Mouse (Mus musculus) stomach, postnatal 0 days (tissue): ENCODE data around the gene Podxl. TPM values are rescaled to one million over a fixed set of nuclear protein-coding genes. Genes with fewer than 3 reads are reported as not detected.

Source experiments
- ATAC-seq: fragments of 200-750 bp; cut with Nextera tagmentation; 2 replicates; pipeline ENCODE4 v1.8.0; 2017; ENCODE audit not compliant: low FRiP score, low TSS enrichment
- DNase-seq: peaks from one replicate; pipeline ENCODE4 v3.0.0-alpha.2; 2016; ENCODE audit warnings: low spot score
- H3K27ac ChIP-seq: fragments of 300-500 bp; sonication (generic); replicated peaks from 2 replicates; pipeline ENCODE4 v1.5.1; 2014; ENCODE audit warnings: mild to moderate bottlenecking, control low read depth
- H3K27me3 ChIP-seq: fragments of 300-500 bp; sonication (generic); 2 replicates; pipeline ENCODE4 v1.6.1; 2014; ENCODE audit warnings: low read length; ENCODE audit not compliant: control insufficient read depth, insufficient read depth
- H3K36me3 ChIP-seq: fragments of 300-500 bp; sonication (generic); 2 replicates; pipeline ENCODE4 v1.6.1; 2014; ENCODE audit warnings: low read length, mixed read lengths; ENCODE audit not compliant: control insufficient read depth, insufficient read depth
- H3K4me1 ChIP-seq: fragments of 300-500 bp; sonication (generic); replicated peaks from 2 replicates; pipeline ENCODE4 v1.6.1; 2014; ENCODE audit warnings: antibody characterized with exemption; ENCODE audit not compliant: control insufficient read depth, insufficient read depth
- H3K4me2 ChIP-seq: fragments of 300-500 bp; sonication (generic); replicated peaks from 2 replicates; pipeline ENCODE4 v1.6.1; 2014; ENCODE audit warnings: low read depth, mild to moderate bottlenecking, control low read depth, moderate library complexity
- H3K4me3 ChIP-seq: fragments of 300-500 bp; sonication (generic); 2 replicates; pipeline ENCODE4 v1.5.1; 2014; ENCODE audit warnings: low read depth, low read length, control low read depth
- H3K9ac ChIP-seq: fragments of 300-500 bp; sonication (generic); 2 replicates; pipeline ENCODE4 v1.6.1; 2014; ENCODE audit warnings: mild to moderate bottlenecking, low read length, control low read depth, mixed read lengths
- H3K9me3 ChIP-seq: fragments of 300-500 bp; sonication (generic); 2 replicates; pipeline ENCODE4 v1.6.1; 2016; ENCODE audit warnings: low read length; ENCODE audit not compliant: control insufficient read depth
- CTCF ChIP-seq: IDR thresholded peaks from 2 replicates; pipeline ENCODE4 v1.5.1; 2016; ENCODE audit warnings: antibody characterized with exemption, low read depth, mild to moderate bottlenecking, moderate library complexity
- EP300 ChIP-seq: optimal IDR thresholded peaks from 2 replicates; pipeline ENCODE3; 2016; ENCODE audit warnings: antibody characterized with exemption
- WGBS: fragments of 180-500 bp; shearing (Covaris S2); extraction: QIAGEN DNeasy Blood & Tissue Kit; methylation state at CpG from one replicate; pipeline ENCODE4 v1.1.7; 2014; 5-methylcytosine and 5-hydroxymethylcytosine counted together
- polyA plus RNA-seq: library from polyadenylated mRNA; unstranded; fragments of >200 nt; fragmentation: Nextera tagmentation; extraction: Ambion mirVana; gene quantifications from 2 replicates; pipeline ENCODE4 v1.2.1, GENCODE M21; 2015

Gene Podxl
- polyA plus RNA-seq, 1 experiment from 2014 or later = 6.6 TPM

GRCm38 (mm10) chr6:31495122-31495731 is 68.6 kb downstream of the Podxl start:
- Histone ChIP-seq H3K27ac (no peak overlapping the region), H3K4me2 (no peak overlapping the region), H3K27me3 (no peaks in the 10 kb centered on the region), H3K4me3 (no peak overlapping the region), H3K9me3 (no peaks in the 10 kb centered on the region), H3K36me3 (peaks cover 6% of the 10 kb centered on the region; the same call in 1 of the 2 replicates), H3K9ac (no peak overlapping the region), H3K4me1 (no peaks in the 10 kb centered on the region)
- 79% methylated on average over 2 of the region's 2 CpGs for WGBS
- TF ChIP-seq EP300 = no peak
- TF ChIP-seq CTCF = no peak
- DNase-seq (no peak), ATAC-seq (no peak)

- Histone ChIP-seq H3K27me3 (no peaks in the 10 kb centered on the region), H3K4me2 (no peak overlapping the region), H3K9me3 (no peaks in the 10 kb centered on the region), H3K36me3 (0 out of 2 replicates have a peak, but pooled peaks cover 2% of the 10 kb centered on the region), H3K4me1 (no peaks in the 10 kb centered on the region), H3K9ac (no peak overlapping the region), H3K27ac (no peak overlapping the region), H3K4me3 (no peak overlapping the region)
- TF ChIP-seq EP300 (no peak), CTCF (no peak)
- no peak for ATAC-seq
- no peak for DNase-seq
- WGBS = 93% methylated on average over 7 of the region's 7 CpGs
These were observed 73.8 kb downstream of the Podxl start for GRCm38 (mm10) chr6:31489950-31490349.

GRCm38 (mm10) chr6:31486601-31487000 is 77.2 kb downstream of the Podxl start:
- Histone ChIP-seq H3K4me1 (no peaks in the 10 kb centered on the region), H3K9me3 (no peaks in the 10 kb centered on the region), H3K4me3 (no peak overlapping the region), H3K27me3 (no peaks in the 10 kb centered on the region), H3K27ac (no peak overlapping the region), H3K4me2 (no peak overlapping the region), H3K9ac (no peak overlapping the region), H3K36me3 (peaks cover 3% of the 10 kb centered on the region; the same call in 1 of the 2 replicates)
- ATAC-seq = no peak
- TF ChIP-seq CTCF (no peak), EP300 (no peak)
- 84% methylated on average over 2 of the region's 2 CpGs for WGBS
- no peak for DNase-seq

- H3K4me3 ChIP-seq = no peak overlapping the region
- no peak overlapping the region for H3K4me2 ChIP-seq
- peaks cover 6% of the 10 kb centered on the region; the same call in 1 of the 2 replicates for H3K36me3 ChIP-seq
- ATAC-seq (no peak), DNase-seq (no peak)
- TF ChIP-seq CTCF (no peak), EP300 (no peak)
- 79% methylated on average over 4 of the region's 4 CpGs for WGBS
- H3K9me3 ChIP-seq = no peaks in the 10 kb centered on the region
- H3K4me1 ChIP-seq = no peaks in the 10 kb centered on the region
- H3K27ac ChIP-seq = no peak overlapping the region
- H3K27me3 ChIP-seq = no peaks in the 10 kb centered on the region
- no peak overlapping the region for H3K9ac ChIP-seq
These were observed 83.8 kb downstream of the Podxl start for GRCm38 (mm10) chr6:31480008-31480407.

GRCm38 (mm10) chr6:31478221-31478620 is 85.6 kb downstream of the Podxl start:
- no peaks in the 10 kb centered on the region for H3K4me1 ChIP-seq
- no peak for DNase-seq
- H3K4me3 ChIP-seq = no peak overlapping the region
- TF ChIP-seq EP300 (no peak), CTCF (peak; percentile 49; the same call in 1 of the 2 replicates)
- no peaks in the 10 kb centered on the region for H3K27me3 ChIP-seq
- no peak for ATAC-seq
- no peak overlapping the region for H3K27ac ChIP-seq
- WGBS = 73% methylated on average over 4 of the region's 4 CpGs
- no peak overlapping the region for H3K9ac ChIP-seq
- H3K9me3 ChIP-seq = no peaks in the 10 kb centered on the region
- H3K36me3 ChIP-seq = 0 out of 2 replicates have a peak, but pooled peaks cover 3% of the 10 kb centered on the region
- H3K4me2 ChIP-seq = no peak overlapping the region

Other genes starting within 250 kb of the Podxl start
- 108 and 116 TPM in 2 replicates for gene Mkln1, start 165.2 kb downstream of the Podxl start, polyA plus RNA-seq